Mouse (Mus musculus) stomach, embryonic 15.5 days (tissue): ENCODE data around the gene Unc119. TPM values are rescaled to one million over a fixed set of nuclear protein-coding genes. Genes with fewer than 3 reads are reported as not detected.

ENCODE experiments used
- polyA plus RNA-seq: library from polyadenylated mRNA; unstranded; fragments of >200 nt; fragmentation: Nextera tagmentation; extraction: Ambion mirVana; gene quantifications from 2 replicates; pipeline ENCODE4 v1.2.1, GENCODE M21; 2015

Gene Unc119
- polyA plus RNA-seq, 1 experiment from 2014 or later: 34.1 TPM

Other genes starting within 250 kb of the Unc119 start
- gene Fam222b, start 248.8 kb upstream of the Unc119 start, polyA plus RNA-seq: 10.2 and 10.6 TPM in 2 replicates
- gene Traf4, start 177.9 kb upstream of the Unc119 start, polyA plus RNA-seq: 57.3 and 67.4 TPM in 2 replicates
- 15.4 and 18.2 TPM in 2 replicates for gene Nek8, start 166.8 kb upstream of the Unc119 start, polyA plus RNA-seq
- gene Tlcd1, start 166.8 kb upstream of the Unc119 start, polyA plus RNA-seq: 29.8 and 30.8 TPM in 2 replicates
- 1,236 and 1,312 TPM in 2 replicates for gene Rpl23a, start 159.9 kb upstream of the Unc119 start, polyA plus RNA-seq
- 111 and 120 TPM in 2 replicates for gene Rab34, start 155.1 kb upstream of the Unc119 start, polyA plus RNA-seq
- 2.9 and 3.0 TPM in 2 replicates for gene Proca1, start 150.1 kb upstream of the Unc119 start, polyA plus RNA-seq
- gene Sdf2, start 97.7 kb upstream of the Unc119 start, polyA plus RNA-seq: 89.7 and 92.1 TPM in 2 replicates
- gene Supt6, start 97.5 kb upstream of the Unc119 start, polyA plus RNA-seq: 22.8 and 25.7 TPM in 2 replicates
- gene 2610507B11Rik, start 81.7 kb upstream of the Unc119 start, polyA plus RNA-seq: 76.7 and 82.5 TPM in 2 replicates
- 0.26 and 0.37 TPM in 2 replicates for gene BC030499, start 52.6 kb upstream of the Unc119 start, polyA plus RNA-seq
- 33.3 and 34.6 TPM in 2 replicates for gene Spag5, start 42.0 kb upstream of the Unc119 start, polyA plus RNA-seq
- 24.1 and 24.5 TPM in 2 replicates for gene Aldoc, start 20.5 kb upstream of the Unc119 start, polyA plus RNA-seq
- 67.8 and 75.7 TPM in 2 replicates for gene Pigs, start 15.1 kb upstream of the Unc119 start, polyA plus RNA-seq
- 0.63 and 0.90 TPM in 2 replicates for gene Foxn1, start 43.1 kb downstream of the Unc119 start, polyA plus RNA-seq
- gene Slc13a2, start 78.7 kb downstream of the Unc119 start, polyA plus RNA-seq: 0.26 and 0.51 TPM in 2 replicates
- 11.9 and 12.4 TPM in 2 replicates for gene Slc46a1, start 122.2 kb downstream of the Unc119 start, polyA plus RNA-seq
- gene Sarm1, start 154.3 kb downstream of the Unc119 start, polyA plus RNA-seq: 2.6 and 3.3 TPM in 2 replicates
- gene Vtn, start 155.6 kb downstream of the Unc119 start, polyA plus RNA-seq: 59.8 and 67.8 TPM in 2 replicates
- gene Sebox, start 160.0 kb downstream of the Unc119 start, polyA plus RNA-seq: not detected in 2 replicates
- gene Tmem199, start 168.7 kb downstream of the Unc119 start, polyA plus RNA-seq: 45.5 and 47.2 TPM in 2 replicates
- 131 and 145 TPM in 2 replicates for gene Poldip2, start 168.7 kb downstream of the Unc119 start, polyA plus RNA-seq
- gene Tnfaip1, start 192.8 kb downstream of the Unc119 start, polyA plus RNA-seq: 66.3 and 73.6 TPM in 2 replicates
- gene Ift20, start 192.9 kb downstream of the Unc119 start, polyA plus RNA-seq: 142 and 147 TPM in 2 replicates
- 244 and 293 TPM in 2 replicates for gene Tmem97, start 207.3 kb downstream of the Unc119 start, polyA plus RNA-seq